Comparison of ENCODE assay signal across 10 mouse cellular contexts in the genomic region with DNA sequence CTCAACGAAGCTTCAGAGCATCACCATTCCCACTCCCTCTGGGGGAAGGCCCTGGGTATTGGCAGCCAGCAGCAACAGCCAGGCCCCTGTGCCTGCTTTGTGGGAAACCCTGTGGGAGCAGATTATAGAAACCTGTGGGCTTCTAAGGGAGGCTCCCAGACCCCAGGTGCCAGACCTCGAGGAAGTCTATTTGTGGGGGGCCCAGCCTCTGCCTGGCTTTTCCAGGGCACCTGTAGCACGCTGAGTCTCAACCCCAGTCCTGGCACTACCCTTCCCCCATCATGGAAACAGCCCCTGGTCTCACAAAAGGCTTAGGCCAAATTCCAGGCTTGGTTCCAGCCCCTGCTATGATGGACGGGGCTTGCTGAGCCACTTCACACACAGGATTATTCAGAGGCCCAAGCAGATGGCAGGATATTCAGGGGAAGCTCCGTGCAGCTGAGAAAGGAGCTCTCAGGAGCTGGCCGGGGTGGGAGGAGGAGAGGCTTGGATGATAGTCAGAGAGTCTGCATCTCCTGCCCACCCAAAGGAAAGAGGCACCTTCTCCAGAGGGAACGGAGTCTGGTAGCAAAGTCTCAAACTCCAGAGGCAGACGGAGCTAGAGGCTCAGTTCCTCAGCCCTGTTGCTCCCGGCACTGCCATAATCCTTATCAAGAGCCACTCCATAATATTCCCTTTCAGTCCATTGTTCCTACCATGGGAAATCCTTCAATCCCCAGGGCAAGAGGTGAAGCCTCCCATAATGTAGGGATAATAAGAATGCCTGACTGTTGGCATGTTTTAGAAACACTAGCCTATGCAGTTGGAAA. TPM values are rescaled to one million over a fixed set of nuclear protein-coding genes. Genes with fewer than 3 reads are reported as not detected.
DNase-seq lines count a peak whose midpoint lies in the region; ATAC-seq lines count a peak whose summit lies in the region.
"Had no signal": no experiment of that assay in that cellular context is flagged by ENCODE, and none has a peak within 500 bp of the region (broad histone marks: within the 10 kb centered on the region; RNA-seq: fewer than 3 reads in every experiment).

No protein-coding gene starts in this region.

- no peak overlapping the region for H3K4me2 ChIP-seq in forebrain, embryonic 16.5 days (ENCODE audit: low read length)

- DNase-seq in embryo, embryonic 11 days: peak; percentile 32
- no peak for DNase-seq in embryo, embryonic 9.5 days (ENCODE audit: extremely low spot score)
- DNase-seq in left cerebral cortex, adult 9 months (ENCODE audit: low spot score in 2 of 2): peak; percentile 45 to 83
- DNase-seq in right cerebral cortex, postnatal 10 days (ENCODE audit: low spot score in 2 of 2): peak; percentile 85 to 91
- no peak for DNase-seq in lung, postnatal 25 days (ENCODE audit: low spot score)
- DNase-seq in kidney, postnatal 14 days: no peak
- no peak for DNase-seq in gastrocnemius, postnatal 14 days

- H3K4me3 ChIP-seq in forebrain, embryonic 16.5 days (replicated peaks; ENCODE audit: low read length): no peak overlapping the region
- H3K4me3 ChIP-seq: megakaryocyte, embryonic 14.5 days had no signal

- 0 out of 2 replicates have a peak overlapping the region, but pooled peaks have one; percentile 16 for H3K9ac ChIP-seq in forebrain, embryonic 16.5 days (replicated peaks; ENCODE audit: low read depth, low read length)

- peak; percentile 67 for ATAC-seq in forebrain, embryonic 16.5 days

- H3K9me3 ChIP-seq in forebrain, embryonic 16.5 days (ENCODE audit: control insufficient read depth, low read length): no peaks in the 10 kb centered on the region

- no peaks in the 10 kb centered on the region for H3K36me3 ChIP-seq in forebrain, embryonic 16.5 days (ENCODE audit: control insufficient read depth, insufficient read depth)

- peak overlapping the region; percentile 76 for H3K27ac ChIP-seq in forebrain, embryonic 16.5 days (ENCODE audit: low read length)

- WGBS in forebrain, embryonic 16.5 days: 9% methylated on average over 9 of the region's 9 CpGs

- H3K27me3 ChIP-seq in forebrain, embryonic 16.5 days (replicated peaks; ENCODE audit: control insufficient read depth, insufficient read depth, low read length): no peaks in the 10 kb centered on the region

- peaks cover 41% of the 10 kb centered on the region for H3K4me1 ChIP-seq in forebrain, embryonic 16.5 days (replicated peaks; ENCODE audit: control insufficient read depth, insufficient read depth, low read length)

- intact Hi-C loops in gastrocnemius, postnatal 14 days (cut with DNase I; ENCODE audit: low total_unique reads): no loop called here

RNA-seq across cellular contexts. Expression of a gene that starts 32.7 kb away (rescaled TPM):
- 8.1 and 13.5 TPM in 2 replicates for polyA plus RNA-seq in forebrain, embryonic 16.5 days (2015; fragmentation: Nextera tagmentation; extraction: Ambion mirVana)
- total RNA-seq in gastrocnemius, postnatal 14 days (2021): 1 to 10 TPM; 2.7 to 5.0 TPM
- polyA plus RNA-seq: C2C12 had no signal

Comparison
In these comparisons a context has a peak if more than half of its experiments do, and no peak if none do; other contexts are left out.
1. DNase-seq: peak in embryo, embryonic 11 days (single experiment), left cerebral cortex, adult 9 months (2 of 2) and right cerebral cortex, postnatal 10 days (2 of 2); none in embryo, embryonic 9.5 days (single experiment), lung, postnatal 25 days (single experiment), kidney, postnatal 14 days (single experiment) and gastrocnemius, postnatal 14 days (single experiment).